Mouse (Mus musculus) cerebral cortex, adult 2 months (tissue): ENCODE data around the gene Dnah14.

Source experiments
- WGBS: fragments of 180-500 bp; shearing (Covaris S2); methylation state at CpG from one replicate; pipeline ENCODE4 v1.1.7; 2018; 5-methylcytosine and 5-hydroxymethylcytosine counted together

The Dnah14 gene

GRCm38 (mm10) chr1:181576322-181576721 is at the start of gene Dnah14:
Gene Dnah14 (plus strand): TSS chr1:181576559.
- 78% methylated on average over 12 of the region's 12 CpGs for WGBS

GRCm38 (mm10) chr1:181529368-181529767 is 47.0 kb upstream of the Dnah14 start:
- 48% methylated on average over 4 of the region's 4 CpGs for WGBS

- 28% methylated on average over 10 of the region's 10 CpGs for WGBS
Observed at GRCm38 (mm10) chr1:181535165-181535873, 41.0 kb upstream of the Dnah14 start.

GRCm38 (mm10) chr1:181537627-181538525 is 38.5 kb upstream of the Dnah14 start:
- 90% methylated on average over 9 of the region's 9 CpGs for WGBS

GRCm38 (mm10) chr1:181539846-181540769 is 36.3 kb upstream of the Dnah14 start:
- 74% methylated on average over 22 of the region's 22 CpGs for WGBS

GRCm38 (mm10) chr1:181543711-181544383 is 32.5 kb upstream of the Dnah14 start:
- WGBS = 81% methylated on average over 5 of the region's 5 CpGs

- WGBS = 24% methylated on average over 23 of the region's 23 CpGs
Observed at GRCm38 (mm10) chr1:181545044-181545772, 31.2 kb upstream of the Dnah14 start.

GRCm38 (mm10) chr1:181549987-181550386 is 26.4 kb upstream of the Dnah14 start:
- 53% methylated on average over 8 of the region's 8 CpGs for WGBS

GRCm38 (mm10) chr1:181550826-181551225 is 25.5 kb upstream of the Dnah14 start:
- WGBS = 80% methylated on average over 5 of the region's 5 CpGs

GRCm38 (mm10) chr1:181552533-181553410 is 23.6 kb upstream of the Dnah14 start:
- 40% methylated on average over 10 of the region's 10 CpGs for WGBS

- 82% methylated on average over 5 of the region's 5 CpGs for WGBS
Observed at GRCm38 (mm10) chr1:181555475-181555874, 20.9 kb upstream of the Dnah14 start.

- 89% methylated on average over 10 of the region's 10 CpGs for WGBS
Observed at GRCm38 (mm10) chr1:181559655-181560054, 16.7 kb upstream of the Dnah14 start.

GRCm38 (mm10) chr1:181560325-181560724 is 16.0 kb upstream of the Dnah14 start:
- 86% methylated on average over 6 of the region's 6 CpGs for WGBS

GRCm38 (mm10) chr1:181560896-181561767 is 15.2 kb upstream of the Dnah14 start:
- 53% methylated on average over 9 of the region's 9 CpGs for WGBS

GRCm38 (mm10) chr1:181561768-181562444 is 14.5 kb upstream of the Dnah14 start:
- 58% methylated on average over 8 of the region's 8 CpGs for WGBS

GRCm38 (mm10) chr1:181569447-181569846 is 6.9 kb upstream of the Dnah14 start:
- WGBS = 77% methylated on average over 9 of the region's 9 CpGs

GRCm38 (mm10) chr1:181583152-181583551 is 6.8 kb downstream of the Dnah14 start:
- 77% methylated on average over 8 of the region's 8 CpGs for WGBS

GRCm38 (mm10) chr1:181589116-181589515 is 12.8 kb downstream of the Dnah14 start:
- WGBS = 68% methylated on average over 6 of the region's 6 CpGs
